Mouse (Mus musculus) kidney, adult 2 months (tissue): ENCODE data around the gene Arhgdia.

Experiments used
- CTCF ChIP-seq: fragments of 200-500 bp; conservative IDR thresholded peaks from 2 replicates; pipeline ENCODE4 v1.5.1; 2011; ENCODE audit warnings: low read depth, mild to moderate bottlenecking, control low read depth, low read length, moderate library complexity, mixed read lengths; ENCODE audit not compliant: insufficient read depth, insufficient read length
- POLR2A ChIP-seq: fragments of 200-500 bp; IDR thresholded peaks from one replicate; pipeline ENCODE4 v1.6.1; 2011; ENCODE audit warnings: low read depth, low read length, control low read depth

- TF ChIP-seq POLR2A: no peak
- no peak for TF ChIP-seq CTCF
Observed at GRCm38 (mm10) chr11:120568324-120568723, 13.1 kb downstream of the Arhgdia start.
